Mouse (Mus musculus) heart, postnatal 0 days (tissue): ENCODE data around the gene Igfbp4. TPM values are rescaled to one million over a fixed set of nuclear protein-coding genes. Genes with fewer than 3 reads are reported as not detected.
A peak's percentile ranks its signal among the peaks of the same experiment; 100 is the strongest.

Source experiments
- ATAC-seq: fragments of 200-750 bp; cut with Nextera tagmentation; 2 replicates; pipeline ENCODE4 v1.8.0; 2017; ENCODE audit warnings: low read depth, moderate number of reproducible peaks, moderate library complexity; ENCODE audit not compliant: insufficient read depth
- DNase-seq: peaks from one replicate; pipeline ENCODE4 v3.0.0-alpha.2; 2016; ENCODE audit warnings: low spot score
- H3K27ac ChIP-seq: fragments of 300-500 bp; sonication (generic); 2 replicates; pipeline ENCODE4 v1.5.1; 2014; ENCODE audit warnings: low read depth, mild to moderate bottlenecking
- H3K27me3 ChIP-seq: fragments of 300-500 bp; sonication (generic); 2 replicates; pipeline ENCODE4 v1.6.1; 2014; ENCODE audit warnings: low read length, mixed read lengths; ENCODE audit not compliant: control insufficient read depth, insufficient read depth
- H3K36me3 ChIP-seq: fragments of 300-500 bp; sonication (generic); replicated peaks from 2 replicates; pipeline ENCODE4 v1.6.1; 2014; ENCODE audit warnings: low read length, mixed read lengths; ENCODE audit not compliant: control insufficient read depth, insufficient read depth
- H3K4me1 ChIP-seq: fragments of 300-500 bp; sonication (generic); 2 replicates; pipeline ENCODE4 v1.6.1; 2014; ENCODE audit warnings: antibody characterized with exemption; ENCODE audit not compliant: control insufficient read depth, insufficient read depth
- H3K4me2 ChIP-seq: fragments of 300-500 bp; sonication (generic); 2 replicates; pipeline ENCODE4 v1.6.1; 2014; ENCODE audit warnings: low read depth, mild to moderate bottlenecking, low read length, moderate library complexity
- H3K4me3 ChIP-seq: fragments of 300-500 bp; sonication (generic); 2 replicates; pipeline ENCODE4 v1.5.1; 2014; ENCODE audit warnings: low read depth, low read length
- H3K9ac ChIP-seq: fragments of 300-500 bp; sonication (generic); replicated peaks from 2 replicates; pipeline ENCODE4 v1.6.1; 2014; ENCODE audit warnings: low read depth, low read length, mixed read lengths
- H3K9me3 ChIP-seq: fragments of 300-500 bp; sonication (generic); replicated peaks from 2 replicates; pipeline ENCODE4 v1.6.1; 2016; ENCODE audit warnings: low read length; ENCODE audit not compliant: control insufficient read depth
- CTCF ChIP-seq: IDR thresholded peaks from 2 replicates; pipeline ENCODE4 v1.5.1; 2016; ENCODE audit warnings: antibody characterized with exemption, control low read depth, low read depth
- EP300 ChIP-seq: IDR thresholded peaks from 2 replicates; pipeline ENCODE4 v1.6.1; 2016; ENCODE audit warnings: antibody characterized with exemption, low read depth
- WGBS: fragments of 180-500 bp; shearing (Covaris S2); extraction: QIAGEN DNeasy Blood & Tissue Kit; methylation state at CpG from one replicate; pipeline ENCODE4 v1.1.7; 2014; 5-methylcytosine and 5-hydroxymethylcytosine counted together
- polyA plus RNA-seq: library from polyadenylated mRNA; unstranded; fragments of >200 nt; fragmentation: Nextera tagmentation; extraction: Ambion mirVana; gene quantifications from 2 replicates; pipeline ENCODE4 v1.2.1, GENCODE M21; 2015
- total RNA-seq: library from RNA; depleted of rRNA; stranded (reverse); fragments of >200 nt; gene quantifications from 2 replicates; pipeline ENCODE4 v1.2.3, GENCODE M21; 2014; ENCODE audit warnings: low replicate concordance

Igfbp4 gene
- total and polyA plus RNA-seq, 2 experiments from 2014 or later: 186 to 221 TPM

DNA sequence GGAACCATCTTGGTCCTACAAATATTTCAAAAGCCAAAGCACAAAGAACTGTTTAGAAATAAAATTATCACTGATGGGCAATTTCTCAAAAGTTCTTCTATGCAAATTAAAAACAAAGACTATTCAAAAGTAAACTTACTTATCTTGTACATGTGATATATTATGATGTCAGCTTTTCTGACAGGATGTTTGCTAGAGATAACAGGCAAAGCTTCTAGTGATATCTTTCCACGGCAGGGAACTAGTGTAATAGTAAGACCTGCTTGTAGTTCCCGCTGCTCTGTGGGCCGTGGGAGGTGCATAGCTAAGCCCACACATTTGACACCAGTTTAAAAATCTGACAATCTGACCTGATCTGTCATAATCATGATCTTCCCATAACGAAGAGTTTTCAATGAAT is 30.9 kb upstream of the Igfbp4 start:
- Histone ChIP-seq H3K4me3 (no peak overlapping the region), H3K4me1 (no peaks in the 10 kb centered on the region), H3K9me3 (no peaks in the 10 kb centered on the region), H3K4me2 (no peak overlapping the region), H3K27ac (no peak overlapping the region), H3K9ac (no peak overlapping the region), H3K36me3 (peaks cover 76% of the 10 kb centered on the region), H3K27me3 (no peaks in the 10 kb centered on the region)
- ATAC-seq: no peak
- TF ChIP-seq EP300: no peak
- TF ChIP-seq CTCF: no peak
- WGBS: 61% methylated on average over 4 of the region's 4 CpGs
- no peak for DNase-seq

DNA sequence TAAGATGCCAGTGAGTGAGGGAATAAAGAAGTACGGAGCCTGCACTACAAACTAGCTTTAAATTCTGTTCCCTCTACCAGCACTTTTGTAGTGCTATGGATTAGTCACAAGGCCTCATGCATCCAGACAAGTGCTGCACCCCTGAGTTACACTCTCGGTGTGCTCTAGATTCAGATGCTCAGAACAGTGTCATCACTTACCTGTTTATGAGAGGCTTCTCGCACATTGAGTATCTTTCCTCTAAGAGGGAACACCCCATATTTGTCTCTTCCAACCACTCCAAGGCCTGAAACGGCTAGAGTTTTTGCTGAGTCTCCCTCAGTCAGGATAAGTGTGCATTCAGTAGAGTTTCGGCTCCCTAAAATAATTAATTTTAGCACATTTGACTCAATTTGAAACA is 30.3 kb upstream of the Igfbp4 start:
- Histone ChIP-seq H3K4me2 (no peak overlapping the region), H3K9ac (no peak overlapping the region), H3K4me3 (no peak overlapping the region), H3K36me3 (peaks cover 78% of the 10 kb centered on the region), H3K4me1 (no peaks in the 10 kb centered on the region), H3K27ac (no peak overlapping the region), H3K27me3 (no peaks in the 10 kb centered on the region), H3K9me3 (no peaks in the 10 kb centered on the region)
- no peak for ATAC-seq
- no peak for DNase-seq
- no peak for TF ChIP-seq CTCF
- WGBS: 87% methylated on average over 5 of the region's 5 CpGs

- H3K4me3 ChIP-seq: no peak overlapping the region
- H3K4me2 ChIP-seq: no peak overlapping the region
- ATAC-seq (no peak), DNase-seq (no peak)
- no peak for TF ChIP-seq CTCF
- TF ChIP-seq EP300: no peak
- H3K27ac ChIP-seq: no peak overlapping the region
- no peaks in the 10 kb centered on the region for H3K4me1 ChIP-seq
- no peak overlapping the region for H3K9ac ChIP-seq
- H3K36me3 ChIP-seq: peaks cover 86% of the 10 kb centered on the region
- H3K27me3 ChIP-seq: no peaks in the 10 kb centered on the region
- no peaks in the 10 kb centered on the region for H3K9me3 ChIP-seq
- WGBS: 89% methylated on average over 1 of the region's 1 CpGs
Observed at GRCm38 (mm10) chr11:99013856-99014255, 27.2 kb upstream of the Igfbp4 start.

DNA sequence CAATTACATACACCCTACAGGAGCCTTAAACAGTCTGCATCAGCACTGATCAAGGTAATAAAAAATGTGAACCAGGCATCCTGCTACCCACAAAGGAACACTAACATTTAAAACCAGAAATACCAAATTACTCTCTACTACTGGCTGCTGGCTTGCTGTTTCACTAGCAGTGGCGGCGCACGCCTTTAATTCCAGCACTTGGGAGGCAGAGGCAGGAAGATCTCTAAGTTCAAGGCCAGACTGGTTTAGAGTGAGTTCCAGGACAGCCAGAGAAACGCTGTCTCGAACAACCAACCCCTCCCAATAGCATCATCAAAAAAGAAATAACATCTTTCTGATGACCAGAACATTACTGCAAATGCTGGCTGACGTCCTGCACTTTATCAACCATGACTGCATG is 21.2 kb upstream of the Igfbp4 start:
- ATAC-seq: no peak
- no peak overlapping the region for H3K27ac ChIP-seq
- H3K9ac ChIP-seq: no peak overlapping the region
- no peak for TF ChIP-seq CTCF
- no peak overlapping the region for H3K4me2 ChIP-seq
- no peaks in the 10 kb centered on the region for H3K9me3 ChIP-seq
- WGBS: 95% methylated on average over 6 of the region's 6 CpGs
- no peak overlapping the region for H3K4me3 ChIP-seq
- peaks cover 49% of the 10 kb centered on the region for H3K36me3 ChIP-seq
- no peak for DNase-seq
- peaks cover 9% of the 10 kb centered on the region for H3K4me1 ChIP-seq
- no peaks in the 10 kb centered on the region for H3K27me3 ChIP-seq

DNA sequence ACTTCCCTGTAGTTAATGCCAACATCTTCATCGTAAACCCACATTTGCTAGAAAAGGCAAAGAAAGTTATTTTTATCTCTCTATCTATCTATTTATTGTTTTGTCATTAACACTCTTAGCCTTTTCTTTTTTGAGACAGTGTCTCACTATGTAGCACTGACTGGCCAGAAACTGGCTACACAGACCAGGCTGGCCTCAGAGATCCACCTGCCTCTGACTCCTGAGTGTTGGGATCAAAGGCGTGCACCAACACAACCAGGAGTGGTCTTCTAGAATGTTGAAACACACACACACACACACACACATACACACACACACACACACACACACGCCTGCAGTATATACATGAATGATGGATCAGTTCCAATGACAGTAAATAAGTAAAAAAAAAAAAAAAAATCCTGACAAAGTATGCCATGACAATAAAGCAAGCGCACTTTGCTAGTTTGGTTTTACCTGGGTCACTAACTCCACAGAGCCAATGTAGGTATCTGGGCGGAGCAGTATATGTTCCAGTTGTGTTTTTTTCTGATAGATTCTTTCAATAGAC is 18.6 kb upstream of the Igfbp4 start:
- H3K27ac ChIP-seq: no peak overlapping the region
- peaks cover 9% of the 10 kb centered on the region for H3K4me1 ChIP-seq
- DNase-seq (no peak), ATAC-seq (no peak)
- peak overlapping the region; percentile 67 for H3K4me2 ChIP-seq
- peak overlapping the region; percentile 91 for H3K4me3 ChIP-seq
- H3K9ac ChIP-seq: no peak overlapping the region
- peaks cover 26% of the 10 kb centered on the region for H3K36me3 ChIP-seq
- no peak for TF ChIP-seq CTCF
- no peak for TF ChIP-seq EP300
- H3K27me3 ChIP-seq: no peaks in the 10 kb centered on the region
- H3K9me3 ChIP-seq: no peaks in the 10 kb centered on the region
- 79% methylated on average over 5 of the region's 5 CpGs for WGBS

- WGBS: 13% methylated on average over 4 of the region's 4 CpGs
- DNase-seq: no peak
- peaks cover 20% of the 10 kb centered on the region for H3K36me3 ChIP-seq
- no peaks in the 10 kb centered on the region for H3K27me3 ChIP-seq
- no peak for TF ChIP-seq EP300
- peak overlapping the region; percentile 54 for H3K9ac ChIP-seq
- H3K9me3 ChIP-seq: no peaks in the 10 kb centered on the region
- H3K4me3 ChIP-seq: peak overlapping the region; percentile 91
- H3K27ac ChIP-seq: no peak overlapping the region
- no peak for ATAC-seq
- peaks cover 9% of the 10 kb centered on the region for H3K4me1 ChIP-seq
- H3K4me2 ChIP-seq: peak overlapping the region; percentile 67
Observed at GRCm38 (mm10) chr11:99023094-99023493, 17.9 kb upstream of the Igfbp4 start.
